Mouse (Mus musculus) frontal cortex, postnatal 25 days (tissue): ENCODE measurements around the gene Trak1.

Source experiments
- DNase-seq, 2 experiments: peaks; one replicate each; pipeline ENCODE4 v3.0.0; 2022; ENCODE audit warnings: low spot score in 2 of 2

The Trak1 gene

GRCm38 (mm10) chr9:121394882-121395281 is 97.6 kb downstream of the Trak1 start:
- DNase-seq = no peak

- DNase-seq = no peak
These were observed 98.5 kb downstream of the Trak1 start for GRCm38 (mm10) chr9:121395812-121396211.

GRCm38 (mm10) chr9:121398100-121398760 is 100.9 kb downstream of the Trak1 start:
- DNase-seq = no peak

- DNase-seq = no peak
These were observed 101.5 kb downstream of the Trak1 start for GRCm38 (mm10) chr9:121398761-121399160.

GRCm38 (mm10) chr9:121400608-121401007 is 103.3 kb downstream of the Trak1 start:
- no peak for DNase-seq

- peak; percentile 64 to 77 for DNase-seq
These were observed 105.9 kb downstream of the Trak1 start for GRCm38 (mm10) chr9:121403157-121403671.

GRCm38 (mm10) chr9:121403699-121404098 is 106.4 kb downstream of the Trak1 start:
- DNase-seq = no peak

GRCm38 (mm10) chr9:121405088-121405681 is 107.9 kb downstream of the Trak1 start:
- DNase-seq = no peak

GRCm38 (mm10) chr9:121405792-121406191 is 108.5 kb downstream of the Trak1 start:
- DNase-seq = no peak

GRCm38 (mm10) chr9:121414237-121414636 is 116.9 kb downstream of the Trak1 start:
- no peak for DNase-seq

- DNase-seq = no peak
These were observed 118.4 kb downstream of the Trak1 start for GRCm38 (mm10) chr9:121415626-121416241.

GRCm38 (mm10) chr9:121416460-121416859 is 119.2 kb downstream of the Trak1 start:
- no peak for DNase-seq

- DNase-seq = no peak
These were observed 119.8 kb downstream of the Trak1 start for GRCm38 (mm10) chr9:121416872-121417637.

GRCm38 (mm10) chr9:121419011-121419410 is 121.7 kb downstream of the Trak1 start:
- no peak for DNase-seq

GRCm38 (mm10) chr9:121419573-121419972 is 122.3 kb downstream of the Trak1 start:
- DNase-seq = no peak

- DNase-seq = no peak
These were observed 123.5 kb downstream of the Trak1 start for GRCm38 (mm10) chr9:121420817-121421216.

- no peak for DNase-seq
These were observed 125.1 kb downstream of the Trak1 start for GRCm38 (mm10) chr9:121422402-121422801.

GRCm38 (mm10) chr9:121423621-121424020 is 126.3 kb downstream of the Trak1 start:
- DNase-seq = no peak

- no peak for DNase-seq
These were observed 127.2 kb downstream of the Trak1 start for GRCm38 (mm10) chr9:121424281-121425164.

GRCm38 (mm10) chr9:121426451-121426850 is 129.1 kb downstream of the Trak1 start:
- no peak for DNase-seq

GRCm38 (mm10) chr9:121426902-121427301 is 129.6 kb downstream of the Trak1 start:
- DNase-seq = no peak
